ENCODE assay signal across 8 mouse cellular contexts in the genomic region with DNA sequence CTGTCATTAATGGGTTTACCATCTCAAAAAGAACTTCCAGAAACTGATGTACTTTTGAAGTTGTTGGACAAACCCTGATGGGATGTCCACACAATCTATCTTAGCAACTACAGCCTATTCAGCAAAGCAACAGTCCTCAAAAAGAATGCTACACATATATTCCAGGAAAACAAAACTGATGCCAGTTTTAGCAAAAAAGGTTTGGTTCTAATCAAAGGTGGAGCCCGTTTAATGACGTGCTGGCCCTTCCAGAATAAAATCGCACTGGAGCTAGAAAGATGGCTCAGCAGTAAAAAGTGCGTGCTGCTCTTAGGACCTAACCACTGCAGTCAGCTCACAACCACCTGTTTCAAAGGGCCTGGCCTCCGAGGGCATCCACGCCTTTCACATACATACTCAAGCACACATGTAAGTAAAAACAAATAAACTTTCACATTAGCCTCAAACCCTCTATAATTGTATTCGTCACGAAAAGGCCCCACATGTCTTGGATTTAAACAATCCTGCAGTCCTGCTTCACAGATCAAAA. TPM values are rescaled to one million over a fixed set of nuclear protein-coding genes. Genes with fewer than 3 reads are reported as not detected.
DNase-seq lines count a peak whose midpoint lies in the region; ATAC-seq and TF ChIP-seq lines count a peak whose summit lies in the region.

No protein-coding gene starts in this region.

- no peak for TF ChIP-seq EP300 in stomach, postnatal 0 days (optimal IDR thresholded peaks at IDR 0.05)

- H3K4me1 ChIP-seq in lung, embryonic 15.5 days, result peaks cover 27% of the 10 kb centered on the region
- peaks cover 26% of the 10 kb centered on the region for H3K4me1 ChIP-seq in forebrain, embryonic 12.5 days
- peaks cover 19% of the 10 kb centered on the region for H3K4me1 ChIP-seq in limb, embryonic 15.5 days
- H3K4me1 ChIP-seq in stomach, postnatal 0 days (replicated peaks; ENCODE audit: control insufficient read depth, insufficient read depth), result peaks cover 7% of the 10 kb centered on the region

- no peaks in the 10 kb centered on the region for H3K9me3 ChIP-seq in lung, embryonic 15.5 days
- H3K9me3 ChIP-seq in forebrain, embryonic 12.5 days, result no peaks in the 10 kb centered on the region
- no peaks in the 10 kb centered on the region for H3K9me3 ChIP-seq in limb, embryonic 15.5 days
- H3K9me3 ChIP-seq in stomach, postnatal 0 days (ENCODE audit: control insufficient read depth, low read length), result no peaks in the 10 kb centered on the region

- DNase-seq in lung, postnatal 4 days, result no peak
- DNase-seq in stomach, postnatal 0 days (ENCODE audit: low spot score), result peak; percentile 50
- no peak for DNase-seq in urinary bladder, postnatal 36 days (ENCODE audit: low spot score in 2 of 2)
- DNase-seq in embryo, embryonic 9.5 days (ENCODE audit: extremely low spot score), result no peak
- DNase-seq in gastrocnemius, adult 8-10 months (ENCODE audit: low spot score in 2 of 2), result no peak

- peaks cover 4% of the 10 kb centered on the region; the same call in 1 of the 2 replicates for H3K27me3 ChIP-seq in lung, embryonic 15.5 days
- peaks cover 5% of the 10 kb centered on the region; the same call in 1 of the 2 replicates for H3K27me3 ChIP-seq in forebrain, embryonic 12.5 days
- no peaks in the 10 kb centered on the region for H3K27me3 ChIP-seq in limb, embryonic 15.5 days
- H3K27me3 ChIP-seq in stomach, postnatal 0 days (ENCODE audit: control insufficient read depth, insufficient read depth, low read length), result no peaks in the 10 kb centered on the region

- ATAC-seq in lung, embryonic 15.5 days (ENCODE audit: borderline replicate concordance, extremely low read depth, low FRiP score, low TSS enrichment), result no peak
- ATAC-seq in forebrain, embryonic 12.5 days (ENCODE audit: low FRiP score), result no peak
- ATAC-seq in limb, embryonic 15.5 days (ENCODE audit: insufficient number of reproducible peaks, low FRiP score, low TSS enrichment, low read depth), result no peak
- ATAC-seq in stomach, postnatal 0 days (ENCODE audit: low FRiP score, low TSS enrichment), result no peak; the same call in 1 of the 2 replicates

- H3K4me3 ChIP-seq in lung, embryonic 15.5 days, result peak overlapping the region; percentile 80
- peak overlapping the region; percentile 99; the same call in 1 of the 2 replicates for H3K4me3 ChIP-seq in forebrain, embryonic 12.5 days (replicated peaks)
- peak overlapping the region; percentile 90 for H3K4me3 ChIP-seq in limb, embryonic 15.5 days
- H3K4me3 ChIP-seq in stomach, postnatal 0 days (ENCODE audit: low read depth, low read length), result no peak overlapping the region

- H3K4me2 ChIP-seq in lung, embryonic 15.5 days, result peak overlapping the region; percentile 72
- H3K4me2 ChIP-seq in forebrain, embryonic 12.5 days, result peak overlapping the region; percentile 94
- H3K4me2 ChIP-seq in limb, embryonic 15.5 days, result peak overlapping the region; percentile 90
- H3K4me2 ChIP-seq in stomach, postnatal 0 days (replicated peaks; ENCODE audit: low read depth), result peak overlapping the region; percentile 91

- no peak for TF ChIP-seq CTCF in stomach, postnatal 0 days (IDR thresholded peaks at IDR 0.05; ENCODE audit: low read depth)

- peaks cover 11% of the 10 kb centered on the region; the same call in 1 of the 2 replicates for H3K36me3 ChIP-seq in lung, embryonic 15.5 days
- H3K36me3 ChIP-seq in forebrain, embryonic 12.5 days (replicated peaks), result peaks cover 19% of the 10 kb centered on the region
- H3K36me3 ChIP-seq in limb, embryonic 15.5 days, result peaks cover 9% of the 10 kb centered on the region; the same call in 1 of the 2 replicates
- no peaks in the 10 kb centered on the region for H3K36me3 ChIP-seq in stomach, postnatal 0 days (ENCODE audit: control insufficient read depth, insufficient read depth, low read length)

- 63% methylated on average over 8 of the region's 8 CpGs for WGBS in lung, embryonic 15.5 days
- WGBS in forebrain, embryonic 12.5 days, result 80% methylated on average over 8 of the region's 8 CpGs
- 46% methylated on average over 8 of the region's 8 CpGs for WGBS in limb, embryonic 15.5 days
- WGBS in stomach, postnatal 0 days, result 47% methylated on average over 8 of the region's 8 CpGs

- H3K27ac ChIP-seq in lung, embryonic 15.5 days, result no peak overlapping the region
- no peak overlapping the region for H3K27ac ChIP-seq in forebrain, embryonic 12.5 days
- H3K27ac ChIP-seq in limb, embryonic 15.5 days, result no peak overlapping the region
- no peak overlapping the region for H3K27ac ChIP-seq in stomach, postnatal 0 days (replicated peaks)

- 0 out of 2 replicates have a peak overlapping the region, but pooled peaks have one; percentile 81 for H3K9ac ChIP-seq in lung, embryonic 15.5 days
- 0 out of 2 replicates have a peak overlapping the region, but pooled peaks have one; percentile 97 for H3K9ac ChIP-seq in forebrain, embryonic 12.5 days
- H3K9ac ChIP-seq in limb, embryonic 15.5 days, result no peak overlapping the region
- peak overlapping the region; percentile 93; the same call in 1 of the 2 replicates for H3K9ac ChIP-seq in stomach, postnatal 0 days (ENCODE audit: low read length)

RNA-seq across cellular contexts. Expression of a gene that starts 18.8 kb away (rescaled TPM):
- 12.4 and 13.5 TPM in 2 replicates for polyA plus RNA-seq in lung, embryonic 15.5 days (2015; fragmentation: Nextera tagmentation; extraction: Ambion mirVana)
- polyA plus RNA-seq in forebrain, embryonic 12.5 days (2016; fragmentation: Nextera tagmentation; extraction: Ambion mirVana), result 12.9 and 15.8 TPM in 2 replicates
- 8.1 and 10.2 TPM in 2 replicates for polyA plus RNA-seq in limb, embryonic 15.5 days (2015; fragmentation: Nextera tagmentation; extraction: Ambion mirVana)
- 7.5 and 7.7 TPM in 2 replicates for polyA plus RNA-seq in stomach, postnatal 0 days (2015; fragmentation: Nextera tagmentation; extraction: Ambion mirVana)
- total RNA-seq in gastrocnemius, adult 8-10 months (2022), result 10 to 100 TPM; 30.2 to 43.7 (median 36.2) TPM
